Mouse (Mus musculus) hindbrain, postnatal 0 days (tissue): ENCODE measurements around the gene Pmpcb. TPM values are rescaled to one million over a fixed set of nuclear protein-coding genes. Genes with fewer than 3 reads are reported as not detected.

Experiments used
- ATAC-seq: fragments of 200-750 bp; cut with Nextera tagmentation; 2 replicates; pipeline ENCODE4 v1.8.0; 2017; ENCODE audit warnings: mild to moderate bottlenecking, moderate TSS enrichment, moderate library complexity
- DNase-seq: peaks from one replicate; pipeline ENCODE4 v3.0.0-alpha.2; 2015; ENCODE audit warnings: low spot score
- H3K27ac ChIP-seq: fragments of 300-500 bp; sonication (generic); 2 replicates; pipeline ENCODE4 v1.5.1; 2014; ENCODE audit warnings: mild to moderate bottlenecking
- H3K27me3 ChIP-seq: fragments of 300-500 bp; sonication (generic); 2 replicates; pipeline ENCODE4 v1.6.1; 2014; ENCODE audit warnings: low read length, mixed read lengths; ENCODE audit not compliant: insufficient read depth
- H3K36me3 ChIP-seq: fragments of 300-500 bp; sonication (generic); 2 replicates; pipeline ENCODE4 v1.6.1; 2014; ENCODE audit warnings: low read length, mixed read lengths; ENCODE audit not compliant: insufficient read depth
- H3K4me1 ChIP-seq: fragments of 300-500 bp; sonication (generic); 2 replicates; pipeline ENCODE4 v1.6.1; 2014; ENCODE audit warnings: antibody characterized with exemption, low read length, mixed read lengths; ENCODE audit not compliant: insufficient read depth
- H3K4me2 ChIP-seq: fragments of 300-500 bp; sonication (generic); 2 replicates; pipeline ENCODE4 v1.6.1; 2014; ENCODE audit warnings: low read depth, mild to moderate bottlenecking, low read length, moderate library complexity, mixed read lengths
- H3K4me3 ChIP-seq: fragments of 300-500 bp; sonication (generic); 2 replicates; pipeline ENCODE4 v1.5.1; 2014; ENCODE audit warnings: low read length
- H3K9ac ChIP-seq: fragments of 300-500 bp; sonication (generic); replicated peaks from 2 replicates; pipeline ENCODE4 v1.6.1; 2014; ENCODE audit warnings: mild to moderate bottlenecking, low read length, moderate library complexity, mixed read lengths
- H3K9me3 ChIP-seq: fragments of 300-500 bp; sonication (generic); 2 replicates; pipeline ENCODE4 v1.6.1; 2016; ENCODE audit warnings: low read length, mixed read lengths
- CTCF ChIP-seq: IDR thresholded peaks from 2 replicates; pipeline ENCODE4 v1.5.1; 2016; ENCODE audit warnings: antibody characterized with exemption, control low read depth, low read depth
- WGBS: fragments of 180-500 bp; shearing (Covaris S2); extraction: QIAGEN DNeasy Blood & Tissue Kit; methylation state at CpG from one replicate; pipeline ENCODE4 v1.1.7; 2014; 5-methylcytosine and 5-hydroxymethylcytosine counted together
- polyA plus RNA-seq: library from polyadenylated mRNA; unstranded; fragments of >200 nt; fragmentation: Nextera tagmentation; extraction: Ambion mirVana; gene quantifications from 2 replicates; pipeline ENCODE4 v1.2.1, GENCODE M21; 2015
- total RNA-seq: library from RNA; depleted of rRNA; stranded (reverse); fragments of >200 nt; gene quantifications from 2 replicates; pipeline ENCODE4 v1.2.3, GENCODE M21; 2014

Gene Pmpcb
- total and polyA plus RNA-seq, 2 experiments from 2014 or later: 64.9 to 128 TPM

GRCm38 (mm10) chr5:21729107-21729506, 7.8 kb upstream of the Pmpcb start:
- ATAC-seq (no peak), DNase-seq (no peak)
- Histone ChIP-seq H3K9me3 (no peaks in the 10 kb centered on the region), H3K27me3 (no peaks in the 10 kb centered on the region), H3K36me3 (no peaks in the 10 kb centered on the region), H3K4me2 (no peak overlapping the region), H3K4me1 (peaks cover 7% of the 10 kb centered on the region; the same call in 1 of the 2 replicates), H3K27ac (no peak overlapping the region), H3K9ac (no peak overlapping the region), H3K4me3 (no peak overlapping the region)
- no peak for TF ChIP-seq CTCF
- 86% methylated on average over 5 of the region's 5 CpGs for WGBS

- ATAC-seq: 0 out of 2 replicates have a peak, but pooled peaks have one; percentile 4
- WGBS: 15% methylated on average over 3 of the region's 3 CpGs
- TF ChIP-seq CTCF: no peak
Observed at GRCm38 (mm10) chr5:21732177-21732911, 4.6 kb upstream of the Pmpcb start.

GRCm38 (mm10) chr5:21732930-21733329, 4.0 kb upstream of the Pmpcb start:
- ATAC-seq: peak; percentile 79
- WGBS: 6% methylated on average over 8 of the region's 8 CpGs

More at GRCm38 (mm10) chr5:21732177-21732911, 4.6 kb upstream of the Pmpcb start:
- no peaks in the 10 kb centered on the region for H3K27me3 ChIP-seq
- H3K36me3 ChIP-seq: no peaks in the 10 kb centered on the region
- no peak overlapping the region for H3K4me3 ChIP-seq
- peak overlapping the region; percentile 72 for H3K27ac ChIP-seq
- no peaks in the 10 kb centered on the region for H3K9me3 ChIP-seq
- no peak for DNase-seq
- no peak overlapping the region for H3K4me2 ChIP-seq
- peaks cover 7% of the 10 kb centered on the region; the same call in 1 of the 2 replicates for H3K4me1 ChIP-seq
- 0 out of 2 replicates have a peak overlapping the region, but pooled peaks have one; percentile 30 for H3K9ac ChIP-seq

GRCm38 (mm10) chr5:21735100-21735499, 1.8 kb upstream of the Pmpcb start:
- no peak overlapping the region for H3K27ac ChIP-seq
- peaks cover 17% of the 10 kb centered on the region; the same call in 1 of the 2 replicates for H3K4me1 ChIP-seq
- 0 out of 2 replicates have a peak overlapping the region, but pooled peaks have one; percentile 20 for H3K4me2 ChIP-seq
- H3K9ac ChIP-seq: no peak overlapping the region
- 84% methylated on average over 20 of the region's 20 CpGs for WGBS
- H3K27me3 ChIP-seq: no peaks in the 10 kb centered on the region
- DNase-seq: no peak
- no peaks in the 10 kb centered on the region for H3K9me3 ChIP-seq
- ATAC-seq: no peak
- peaks cover 10% of the 10 kb centered on the region; the same call in 1 of the 2 replicates for H3K36me3 ChIP-seq
- no peak for TF ChIP-seq CTCF
- no peak overlapping the region for H3K4me3 ChIP-seq

More at GRCm38 (mm10) chr5:21732930-21733329, 4.0 kb upstream of the Pmpcb start:
- H3K27me3 ChIP-seq: no peaks in the 10 kb centered on the region
- 0 out of 2 replicates have a peak overlapping the region, but pooled peaks have one; percentile 30 for H3K9ac ChIP-seq
- peak; percentile 80 for DNase-seq
- peaks cover 11% of the 10 kb centered on the region; the same call in 1 of the 2 replicates for H3K4me1 ChIP-seq
- H3K9me3 ChIP-seq: no peaks in the 10 kb centered on the region
- no peak overlapping the region for H3K4me2 ChIP-seq
- peak; percentile 72 for TF ChIP-seq CTCF
- no peak overlapping the region for H3K4me3 ChIP-seq
- H3K27ac ChIP-seq: peak overlapping the region; percentile 72
- no peaks in the 10 kb centered on the region for H3K36me3 ChIP-seq

- H3K27me3 ChIP-seq: no peaks in the 10 kb centered on the region
- peaks cover 17% of the 10 kb centered on the region; the same call in 1 of the 2 replicates for H3K4me1 ChIP-seq
- 0 out of 2 replicates have a peak overlapping the region, but pooled peaks have one; percentile 20 for H3K4me2 ChIP-seq
- no peak overlapping the region for H3K4me3 ChIP-seq
- 36% methylated on average over 10 of the region's 10 CpGs for WGBS
- peaks cover 13% of the 10 kb centered on the region for H3K36me3 ChIP-seq
- no peak overlapping the region for H3K27ac ChIP-seq
- no peak overlapping the region for H3K9ac ChIP-seq
- TF ChIP-seq CTCF: peak; percentile 74
- ATAC-seq (no peak), DNase-seq (peak; percentile 72)
- no peaks in the 10 kb centered on the region for H3K9me3 ChIP-seq
Observed at GRCm38 (mm10) chr5:21735584-21735983, 1.4 kb upstream of the Pmpcb start.

GRCm38 (mm10) chr5:21736046-21736445, 895 bp upstream of the Pmpcb start:
- ATAC-seq (no peak), DNase-seq (no peak)
- WGBS: 83% methylated on average over 11 of the region's 11 CpGs
- no peaks in the 10 kb centered on the region for H3K9me3 ChIP-seq
- no peak overlapping the region for H3K4me2 ChIP-seq
- H3K27ac ChIP-seq: no peak overlapping the region
- H3K4me3 ChIP-seq: no peak overlapping the region
- TF ChIP-seq CTCF: no peak
- peaks cover 17% of the 10 kb centered on the region; the same call in 1 of the 2 replicates for H3K4me1 ChIP-seq
- H3K9ac ChIP-seq: no peak overlapping the region
- H3K36me3 ChIP-seq: peaks cover 16% of the 10 kb centered on the region
- no peaks in the 10 kb centered on the region for H3K27me3 ChIP-seq

- Histone ChIP-seq H3K4me3 (peak overlapping the region; percentile 97), H3K27ac (no peak overlapping the region), H3K9ac (peak overlapping the region; percentile 87), H3K36me3 (peaks cover 26% of the 10 kb centered on the region), H3K9me3 (no peaks in the 10 kb centered on the region), H3K4me2 (peak overlapping the region; percentile 86), H3K27me3 (no peaks in the 10 kb centered on the region), H3K4me1 (peaks cover 17% of the 10 kb centered on the region; the same call in 1 of the 2 replicates)
- DNase-seq (no peak), ATAC-seq (no peak)
- no peak for TF ChIP-seq CTCF
- 19% methylated on average over 10 of the region's 10 CpGs for WGBS
Observed at GRCm38 (mm10) chr5:21737620-21738019, 679 bp downstream of the Pmpcb start.
